Mouse (Mus musculus): Measurements from ENCODE around the gene Psme3.

Gene Psme3

GRCm38 (mm10) chr11:101353436-101353835 is 37.4 kb downstream of the Psme3 start:
- no peak for DNase-seq (ENCODE audit: low read depth)

- no peak for DNase-seq (ENCODE audit: low read depth)
These were observed 38.5 kb downstream of the Psme3 start for GRCm38 (mm10) chr11:101354438-101355010.

- no peak for DNase-seq (ENCODE audit: low read depth)
These were observed 39.9 kb downstream of the Psme3 start for GRCm38 (mm10) chr11:101355916-101356315.

- DNase-seq (ENCODE audit: low read depth) = no peak
These were observed 41.6 kb downstream of the Psme3 start for GRCm38 (mm10) chr11:101357505-101358182.

- DNase-seq (ENCODE audit: low read depth) = no peak
These were observed 43.8 kb downstream of the Psme3 start for GRCm38 (mm10) chr11:101359776-101360175.

- DNase-seq (ENCODE audit: low read depth) = no peak
These were observed 44.7 kb downstream of the Psme3 start for GRCm38 (mm10) chr11:101360651-101361113.

- no peak for DNase-seq (ENCODE audit: low read depth)
These were observed 48.5 kb downstream of the Psme3 start for GRCm38 (mm10) chr11:101364531-101364931.

GRCm38 (mm10) chr11:101367326-101367935 is 51.4 kb downstream of the Psme3 start, which contains the start of gene G6pc:
Gene G6pc, plus strand, starts transcription at chr11:101367561.
- DNase-seq (ENCODE audit: low read depth) = no peak

GRCm38 (mm10) chr11:101370141-101370540 is 54.1 kb downstream of the Psme3 start:
- no peak for DNase-seq (ENCODE audit: low read depth)
